Mouse (Mus musculus) erythroblast, embryonic 14.5 days (primary cell): ENCODE data around the gene Arl1.

Source experiments
- GATA1 ChIP-seq: IDR thresholded peaks from 2 replicates; pipeline ENCODE4 v1.6.1; 2012; ENCODE audit warnings: low read length, inconsistent platforms, mixed read lengths
- TAL1 ChIP-seq: IDR thresholded peaks from 3 replicates; pipeline ENCODE4 v1.6.1; 2012; ENCODE audit warnings: low read length, inconsistent platforms, mixed read lengths

DNA sequence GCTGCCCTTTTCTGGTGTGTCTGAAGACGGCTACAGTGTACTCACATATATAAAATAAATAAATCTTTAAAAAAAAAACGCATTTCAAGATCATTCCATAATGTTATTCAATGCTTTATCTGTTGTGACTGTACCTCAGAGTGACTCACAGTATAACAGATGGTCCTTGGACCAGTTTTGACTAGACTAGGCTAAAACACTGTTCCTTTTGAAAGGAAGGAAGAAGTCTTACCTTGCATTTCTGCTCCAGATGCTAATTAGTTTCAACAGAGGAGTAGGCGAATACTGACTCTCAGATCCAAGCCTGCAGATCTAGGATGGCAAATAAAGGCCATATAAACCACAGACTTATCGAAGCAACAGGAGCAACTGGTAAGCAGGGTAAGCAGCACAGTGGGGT is 50.1 kb downstream of the Arl1 start:
- TF ChIP-seq TAL1 = no peak
- no peak for TF ChIP-seq GATA1
